Mouse (Mus musculus): Measurements from ENCODE around the gene Sh2d3c. TPM values are rescaled to one million over a fixed set of nuclear protein-coding genes. Genes with fewer than 3 reads are reported as not detected.

Sh2d3c gene
- 34.6 and 41.1 TPM in 2 replicates for polyA plus RNA-seq (2016; fragmentation: Nextera tagmentation; extraction: Ambion mirVana)

DNA sequence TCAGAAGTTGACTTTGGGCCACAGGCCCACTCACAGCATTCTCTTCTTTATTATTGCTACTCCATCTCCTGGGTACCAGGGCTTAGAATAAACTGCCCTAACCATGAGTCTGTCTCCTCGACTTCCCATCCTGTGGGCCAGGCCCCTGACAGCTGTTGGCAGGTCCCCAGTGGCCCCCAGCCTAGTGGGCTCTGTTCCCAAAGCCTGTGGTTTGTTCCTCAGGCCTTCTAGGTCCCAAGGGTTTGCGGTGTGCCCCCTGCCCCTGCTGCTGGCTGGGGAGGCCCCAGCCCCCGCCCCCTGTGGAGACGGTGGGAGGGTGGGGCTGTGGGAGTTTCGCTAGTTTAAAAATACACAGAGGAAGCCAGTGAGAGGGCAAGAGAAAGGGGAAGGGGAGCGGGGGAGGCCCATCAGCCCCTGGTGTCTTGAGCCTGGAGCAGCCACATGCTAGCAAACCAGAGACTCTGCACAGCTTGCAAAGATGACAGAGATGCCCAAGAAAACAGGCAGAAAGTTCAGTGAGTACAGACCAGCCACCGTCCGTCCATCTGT, at the start of gene Sh2d3c:
Gene Sh2d3c (plus strand): TSS at position 375 of the 549 bp plus-strand sequence.
- H3K9me3 ChIP-seq, result no peaks in the 10 kb centered on the region
- H3K27ac ChIP-seq (replicated peaks), result no peak within 1 kb of the TSS
- no peak within 1 kb of the TSS for H3K4me3 ChIP-seq
- 59% methylated on average over 8 of the region's 8 CpGs for WGBS
- no peaks in the 10 kb centered on the region for H3K36me3 ChIP-seq
- no peak within 1 kb of the TSS for H3K4me2 ChIP-seq (replicated peaks)
- H3K27me3 ChIP-seq, result peaks cover 4% of the 10 kb centered on the region; the same call in 1 of the 2 replicates
- 0 out of 2 replicates have a peak within 1 kb of the TSS, but pooled peaks have one; percentile 11 for H3K9ac ChIP-seq (replicated peaks)
- no peak for ATAC-seq (ENCODE audit: low FRiP score, low read depth)
- peaks cover 9% of the 10 kb centered on the region for H3K4me1 ChIP-seq

DNA sequence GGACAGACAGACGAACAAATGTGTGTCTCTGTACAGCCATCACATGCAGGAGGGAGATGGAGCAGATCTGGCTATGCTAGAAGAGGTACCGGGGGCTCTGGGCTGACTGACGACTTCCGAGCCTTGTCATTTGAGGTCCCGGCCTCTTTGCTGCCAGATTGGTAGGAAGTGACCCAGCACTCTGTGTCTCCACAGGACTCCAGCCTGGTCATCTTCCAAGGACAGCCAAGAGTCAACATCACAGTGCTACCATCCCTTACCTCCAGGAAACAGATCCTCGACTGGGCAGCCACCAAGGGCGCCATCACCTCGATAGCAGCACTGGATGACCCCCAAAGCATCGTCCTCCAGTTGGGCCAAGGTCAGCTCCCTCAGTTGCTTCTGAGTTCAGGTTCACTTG, 49.7 kb upstream of the Sh2d3c start:
- H3K4me3 ChIP-seq, result no peak overlapping the region
- no peaks in the 10 kb centered on the region for H3K9me3 ChIP-seq
- H3K27me3 ChIP-seq, result no peaks in the 10 kb centered on the region
- H3K36me3 ChIP-seq, result no peaks in the 10 kb centered on the region
- H3K9ac ChIP-seq (replicated peaks), result no peak overlapping the region
- no peak overlapping the region for H3K4me2 ChIP-seq (replicated peaks)
- ATAC-seq (ENCODE audit: low FRiP score, low read depth), result no peak
- 95% methylated on average over 9 of the region's 9 CpGs for WGBS
- 0 out of 2 replicates have a peak, but pooled peaks cover 3% of the 10 kb centered on the region for H3K4me1 ChIP-seq
- no peak overlapping the region for H3K27ac ChIP-seq (replicated peaks)

DNA sequence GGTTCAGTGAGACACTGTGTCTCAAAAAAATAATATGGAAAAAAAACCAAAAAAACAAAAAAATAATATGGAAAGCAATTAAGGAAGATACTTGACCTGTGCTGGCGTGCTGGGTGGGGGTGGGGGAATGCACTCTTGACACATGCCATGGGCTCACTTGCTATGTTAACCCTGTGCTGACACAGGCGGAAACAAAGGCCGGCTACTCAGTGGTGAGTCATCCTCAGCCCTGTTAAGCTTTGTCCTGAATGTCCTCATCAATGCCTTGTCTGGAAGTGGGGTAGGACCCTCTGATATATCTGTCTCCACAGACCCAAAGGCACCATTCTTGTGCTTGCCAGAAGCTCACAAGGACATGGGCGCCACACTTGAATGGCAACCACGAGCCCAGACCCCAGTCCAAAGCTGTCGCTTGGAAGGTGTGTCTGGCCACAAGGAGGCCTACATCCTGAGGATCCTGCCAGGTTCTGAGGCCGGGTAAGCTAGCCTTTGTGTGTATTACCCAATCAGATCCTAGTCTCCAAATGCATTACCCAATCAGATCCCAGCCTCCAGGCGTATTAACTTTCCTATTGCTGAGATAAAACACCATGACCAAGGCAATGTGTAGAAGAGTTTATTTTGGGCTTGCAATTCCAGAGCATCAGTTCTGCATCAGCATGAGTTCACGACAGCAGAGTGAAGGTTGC, 48.8 kb upstream of the Sh2d3c start:
- Histone ChIP-seq H3K4me2 (replicated peaks) (no peak overlapping the region), H3K27me3 (no peaks in the 10 kb centered on the region), H3K9ac (replicated peaks) (no peak overlapping the region), H3K36me3 (no peaks in the 10 kb centered on the region), H3K4me3 (no peak overlapping the region), H3K9me3 (no peaks in the 10 kb centered on the region), H3K4me1 (0 out of 2 replicates have a peak, but pooled peaks cover 3% of the 10 kb centered on the region), H3K27ac (replicated peaks) (no peak overlapping the region)
- ATAC-seq (ENCODE audit: low FRiP score, low read depth), result no peak
- WGBS, result 67% methylated on average over 9 of the region's 9 CpGs

DNA sequence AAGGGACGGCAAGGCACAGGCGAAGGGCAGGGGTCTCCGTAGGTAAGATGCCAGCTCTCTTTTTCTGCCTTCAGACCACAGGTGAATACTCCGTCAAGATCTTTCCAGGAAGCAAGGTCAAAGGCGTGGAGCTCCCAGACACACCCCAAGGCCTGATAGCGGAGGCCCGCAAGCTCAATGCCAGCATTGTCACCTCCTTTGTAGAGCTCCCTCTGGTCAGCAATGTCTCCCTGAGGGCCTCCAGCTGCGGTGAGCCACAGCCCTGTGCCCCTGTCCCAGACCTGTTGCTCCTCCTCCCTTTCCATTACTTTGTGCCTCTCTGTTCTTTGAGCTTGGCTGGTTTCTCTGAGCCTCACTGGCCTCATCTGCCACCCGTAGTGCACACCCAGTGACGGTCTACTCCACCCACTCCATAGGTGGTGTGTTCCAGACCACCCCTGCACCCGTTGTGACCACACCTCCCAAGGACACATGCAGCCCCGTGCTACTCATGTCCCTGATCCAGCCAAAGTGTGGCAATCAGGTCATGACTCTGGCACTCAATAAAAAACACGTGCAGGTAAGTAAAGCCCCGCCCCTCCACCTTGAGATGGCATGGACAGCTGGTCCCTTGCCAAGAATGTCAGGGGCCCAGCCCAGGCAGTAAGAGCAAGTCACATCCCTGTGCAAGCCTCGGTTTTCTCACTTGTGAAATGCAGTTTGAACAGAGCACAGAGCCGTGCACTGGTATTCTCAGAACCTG, 47.5 kb upstream of the Sh2d3c start:
- H3K9me3 ChIP-seq, result no peaks in the 10 kb centered on the region
- ATAC-seq (ENCODE audit: low FRiP score, low read depth), result no peak
- no peaks in the 10 kb centered on the region for H3K27me3 ChIP-seq
- no peak overlapping the region for H3K4me2 ChIP-seq (replicated peaks)
- WGBS, result 88% methylated on average over 16 of the region's 16 CpGs
- H3K9ac ChIP-seq (replicated peaks), result no peak overlapping the region
- H3K36me3 ChIP-seq, result no peaks in the 10 kb centered on the region
- no peak overlapping the region for H3K4me3 ChIP-seq
- no peaks in the 10 kb centered on the region for H3K4me1 ChIP-seq
- H3K27ac ChIP-seq (replicated peaks), result no peak overlapping the region

DNA sequence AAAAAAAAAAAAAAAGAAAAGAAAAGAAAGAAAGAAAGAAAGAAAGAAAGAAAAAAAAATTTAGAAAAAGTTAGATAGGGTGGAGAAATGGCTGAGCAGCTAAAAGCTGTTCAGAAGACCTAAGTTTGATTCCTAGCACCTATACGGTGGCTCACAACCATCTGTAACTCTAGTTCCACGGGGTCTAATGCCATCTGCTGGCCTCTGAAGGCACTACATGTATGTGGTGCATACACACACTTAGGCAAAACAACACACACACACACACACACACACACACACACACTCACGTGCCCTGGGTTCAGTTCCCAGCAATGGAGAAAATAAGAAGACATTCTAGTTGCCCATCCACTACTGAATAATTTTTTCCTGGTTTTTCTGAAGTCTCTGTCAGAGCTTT, 44.0 kb upstream of the Sh2d3c start:
- Histone ChIP-seq H3K9me3 (no peaks in the 10 kb centered on the region), H3K36me3 (no peaks in the 10 kb centered on the region), H3K27me3 (no peaks in the 10 kb centered on the region), H3K4me2 (replicated peaks) (no peak overlapping the region), H3K4me1 (no peaks in the 10 kb centered on the region), H3K27ac (replicated peaks) (no peak overlapping the region), H3K9ac (replicated peaks) (no peak overlapping the region), H3K4me3 (no peak overlapping the region)
- 87% methylated on average over 3 of the region's 3 CpGs for WGBS
- ATAC-seq (ENCODE audit: low FRiP score, low read depth), result no peak

DNA sequence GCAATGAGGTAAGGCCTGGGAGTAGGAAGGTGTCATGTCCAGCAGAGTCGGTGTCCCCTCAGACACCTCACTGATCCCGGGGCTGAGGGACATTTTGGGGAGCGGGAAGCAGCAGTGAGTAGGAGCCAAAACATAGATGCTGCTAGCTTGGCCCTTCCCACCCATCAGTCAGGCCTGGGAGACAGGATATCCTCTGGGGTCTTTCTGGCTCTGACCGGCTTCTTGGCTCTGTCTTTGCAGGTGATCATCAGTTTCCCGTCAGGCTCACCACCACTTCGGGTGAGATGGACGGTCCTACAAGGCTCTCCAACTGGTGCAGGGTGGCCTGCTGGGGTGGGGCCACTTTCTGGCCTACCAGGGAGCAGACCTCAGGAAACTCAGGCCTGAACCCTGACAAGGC, 43.2 kb upstream of the Sh2d3c start:
- Histone ChIP-seq H3K9me3 (no peaks in the 10 kb centered on the region), H3K4me2 (replicated peaks) (no peak overlapping the region), H3K4me3 (no peak overlapping the region), H3K9ac (replicated peaks) (no peak overlapping the region), H3K36me3 (0 out of 2 replicates have a peak, but pooled peaks cover 2% of the 10 kb centered on the region), H3K27ac (replicated peaks) (no peak overlapping the region), H3K27me3 (no peaks in the 10 kb centered on the region), H3K4me1 (no peaks in the 10 kb centered on the region)
- WGBS, result 94% methylated on average over 7 of the region's 7 CpGs
- ATAC-seq (ENCODE audit: low FRiP score, low read depth), result no peak

DNA sequence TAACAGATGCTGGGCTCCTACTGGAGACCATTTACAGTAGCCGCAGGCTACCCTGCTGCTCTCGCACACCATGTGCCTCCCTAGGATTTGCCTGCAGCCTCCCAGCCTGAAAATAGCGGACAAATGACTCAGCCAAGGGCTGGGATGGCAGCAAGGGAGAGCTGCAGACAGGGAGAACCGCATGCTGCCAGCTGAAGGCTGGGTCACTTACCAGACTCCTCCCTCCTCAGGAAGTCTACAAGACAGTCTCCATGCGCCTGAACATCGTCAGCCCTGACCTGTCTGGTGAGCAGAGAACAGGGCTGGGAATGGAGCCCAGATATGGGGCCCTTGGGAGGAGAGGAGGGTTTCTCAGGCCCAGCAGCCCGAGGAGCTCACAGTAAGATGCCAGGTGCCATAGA, 40.8 kb upstream of the Sh2d3c start:
- no peak overlapping the region for H3K4me3 ChIP-seq
- WGBS, result 66% methylated on average over 7 of the region's 7 CpGs
- no peak overlapping the region for H3K9ac ChIP-seq (replicated peaks)
- H3K9me3 ChIP-seq, result no peaks in the 10 kb centered on the region
- H3K27ac ChIP-seq (replicated peaks), result no peak overlapping the region
- peaks cover 24% of the 10 kb centered on the region for H3K36me3 ChIP-seq
- H3K4me1 ChIP-seq, result no peaks in the 10 kb centered on the region
- no peak overlapping the region for H3K4me2 ChIP-seq (replicated peaks)
- no peak for ATAC-seq (ENCODE audit: low FRiP score, low read depth)
- H3K27me3 ChIP-seq, result no peaks in the 10 kb centered on the region

DNA sequence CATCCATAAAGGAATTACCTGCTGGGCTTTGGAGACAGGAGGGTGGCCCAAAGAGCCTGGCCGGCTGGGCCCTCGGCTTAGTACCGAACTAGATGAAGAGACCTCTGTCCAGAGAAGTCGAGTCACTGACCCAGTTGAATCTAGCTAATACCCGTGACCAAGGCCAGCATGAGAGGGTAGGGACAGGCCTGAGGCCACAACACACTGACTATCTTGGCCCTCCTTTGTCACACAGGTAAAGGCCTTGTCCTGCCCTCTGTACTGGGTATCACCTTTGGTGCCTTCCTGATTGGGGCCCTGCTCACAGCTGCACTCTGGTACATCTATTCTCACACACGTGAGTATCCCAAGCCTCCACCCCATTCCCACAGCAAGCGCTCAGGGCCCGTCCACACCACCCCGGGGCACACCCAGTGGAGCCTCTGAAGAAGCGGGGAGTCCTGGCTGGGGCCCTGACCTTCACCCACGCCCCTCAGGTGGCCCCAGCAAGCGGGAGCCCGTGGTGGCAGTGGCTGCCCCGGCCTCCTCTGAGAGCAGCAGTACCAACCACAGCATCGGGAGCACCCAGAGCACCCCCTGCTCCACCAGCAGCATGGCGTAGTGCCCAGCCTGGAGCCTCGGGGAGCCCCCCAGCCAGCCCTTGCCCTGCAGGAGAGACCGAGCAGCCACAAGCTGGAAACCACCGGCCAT, 39.7 kb upstream of the Sh2d3c start:
- no peak for ATAC-seq (ENCODE audit: low FRiP score, low read depth)
- H3K27me3 ChIP-seq, result no peaks in the 10 kb centered on the region
- no peak overlapping the region for H3K4me3 ChIP-seq
- WGBS, result 88% methylated on average over 19 of the region's 19 CpGs
- no peak overlapping the region; the same call in 1 of the 2 replicates for H3K9ac ChIP-seq (replicated peaks)
- no peak overlapping the region for H3K4me2 ChIP-seq (replicated peaks)
- no peaks in the 10 kb centered on the region for H3K4me1 ChIP-seq
- no peaks in the 10 kb centered on the region for H3K9me3 ChIP-seq
- peaks cover 34% of the 10 kb centered on the region for H3K36me3 ChIP-seq
- no peak overlapping the region for H3K27ac ChIP-seq (replicated peaks)

DNA sequence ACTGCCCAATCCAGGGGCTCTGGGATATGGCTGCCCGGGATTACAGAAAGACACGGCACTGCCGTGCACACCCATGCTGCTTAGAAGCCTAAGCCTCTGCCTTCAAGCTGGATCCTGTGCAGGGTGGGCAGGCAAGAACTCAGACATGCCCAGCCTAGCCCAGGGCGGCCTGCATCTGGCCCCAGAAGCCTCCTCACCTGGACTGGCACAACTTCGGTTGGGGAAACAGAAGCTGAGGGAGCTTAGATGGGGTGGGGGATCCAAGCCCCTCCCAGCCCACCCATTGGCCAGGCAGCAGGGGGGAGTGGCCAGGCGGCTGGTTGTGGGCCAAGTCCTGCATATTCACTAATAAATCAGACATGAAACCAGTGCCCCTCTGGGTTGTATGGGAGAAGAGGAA, 39.1 kb upstream of the Sh2d3c start:
- H3K27me3 ChIP-seq, result no peaks in the 10 kb centered on the region
- no peak for ATAC-seq (ENCODE audit: low FRiP score, low read depth)
- no peak overlapping the region for H3K9ac ChIP-seq (replicated peaks)
- H3K27ac ChIP-seq (replicated peaks), result no peak overlapping the region
- H3K4me2 ChIP-seq (replicated peaks), result no peak overlapping the region
- H3K4me3 ChIP-seq, result no peak overlapping the region
- H3K4me1 ChIP-seq, result no peaks in the 10 kb centered on the region
- no peaks in the 10 kb centered on the region for H3K9me3 ChIP-seq
- H3K36me3 ChIP-seq, result peaks cover 41% of the 10 kb centered on the region
- 67% methylated on average over 6 of the region's 6 CpGs for whole genome bisulfite sequencing

DNA sequence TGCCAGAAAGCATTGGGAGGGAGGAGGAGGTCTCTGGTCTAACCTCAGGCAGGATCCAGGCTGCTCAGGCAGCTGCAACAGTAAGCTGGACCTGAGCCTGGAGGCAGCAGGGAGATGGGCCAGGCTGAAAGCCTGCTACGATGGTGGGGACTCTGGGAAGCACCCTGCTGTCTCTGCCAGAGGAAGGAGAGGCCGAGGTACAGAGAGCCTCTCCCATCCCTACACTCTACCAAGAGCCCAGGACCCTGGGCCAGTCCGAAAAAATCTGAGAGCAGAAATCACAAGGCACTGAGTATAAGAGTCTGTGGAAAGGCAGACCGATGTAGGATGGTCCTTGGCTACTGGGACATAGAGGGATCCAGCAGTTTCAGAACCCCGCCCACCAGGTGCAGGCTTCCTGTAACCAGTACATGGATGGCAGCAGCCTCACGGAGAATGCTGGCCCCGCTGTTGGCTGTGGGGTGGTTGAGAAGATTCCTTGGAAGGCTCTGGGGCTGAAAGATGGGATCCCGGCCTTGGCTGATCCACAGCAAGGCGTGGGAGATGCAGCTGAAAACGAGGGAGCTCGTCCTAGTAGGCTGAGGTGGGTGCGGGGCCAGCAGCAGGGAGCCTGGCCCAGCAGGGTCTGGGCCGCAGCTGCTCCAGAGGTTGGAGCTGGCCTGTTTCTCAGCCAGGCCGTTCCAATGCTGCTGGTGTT, 38.0 kb upstream of the Sh2d3c start:
- no peaks in the 10 kb centered on the region for H3K4me1 ChIP-seq
- H3K4me2 ChIP-seq (replicated peaks), result no peak overlapping the region
- no peak overlapping the region for H3K4me3 ChIP-seq
- WGBS, result 81% methylated on average over 14 of the region's 14 CpGs
- no peak overlapping the region for H3K27ac ChIP-seq (replicated peaks)
- ATAC-seq (ENCODE audit: low FRiP score, low read depth), result no peak
- H3K9ac ChIP-seq (replicated peaks), result no peak overlapping the region
- H3K36me3 ChIP-seq, result peaks cover 52% of the 10 kb centered on the region
- no peaks in the 10 kb centered on the region for H3K27me3 ChIP-seq
- H3K9me3 ChIP-seq, result no peaks in the 10 kb centered on the region

DNA sequence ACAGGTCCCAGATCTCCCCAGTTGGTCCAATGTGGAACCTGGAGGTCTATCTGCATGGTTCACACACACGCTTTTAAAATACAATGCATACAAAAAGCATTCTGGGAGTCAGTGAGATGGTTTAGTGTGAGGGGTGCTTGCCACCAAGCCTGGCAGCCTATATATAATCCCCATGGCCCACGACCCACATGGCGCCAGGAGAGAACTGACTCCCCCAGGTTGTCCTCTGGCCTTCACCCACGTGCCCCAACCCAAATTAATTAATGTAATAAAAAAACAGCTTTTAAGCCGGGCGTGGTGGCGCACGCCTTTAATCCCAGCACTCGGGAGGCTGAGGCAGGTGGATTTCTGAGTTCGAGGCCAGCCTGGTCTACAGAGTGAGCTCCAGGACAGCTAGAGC, 37.2 kb upstream of the Sh2d3c start:
- Histone ChIP-seq H3K4me3 (no peak overlapping the region), H3K9me3 (no peaks in the 10 kb centered on the region), H3K9ac (replicated peaks) (no peak overlapping the region), H3K4me1 (no peaks in the 10 kb centered on the region), H3K36me3 (peaks cover 53% of the 10 kb centered on the region), H3K27ac (replicated peaks) (no peak overlapping the region), H3K4me2 (replicated peaks) (no peak overlapping the region), H3K27me3 (no peaks in the 10 kb centered on the region)
- ATAC-seq (ENCODE audit: low FRiP score, low read depth), result no peak
- 93% methylated on average over 10 of the region's 10 CpGs for WGBS
